ENCODE assay signal across 9 mouse cellular contexts in genomic region chr2:35269136-35269535, GRCm38 (mm10). TPM values are rescaled to one million over a fixed set of nuclear protein-coding genes. Genes with fewer than 3 reads are reported as not detected.
DNase-seq lines count a peak whose midpoint lies in the region; ATAC-seq and TF ChIP-seq lines count a peak whose summit lies in the region.
"Had no signal": no experiment of that assay in that cellular context is flagged by ENCODE, and none has a peak within 500 bp of the region (broad histone marks: within the 10 kb centered on the region; RNA-seq: fewer than 3 reads in every experiment).

No protein-coding gene starts in this region.

- H3K4me1 ChIP-seq in heart, embryonic 14.5 days (ENCODE audit: control insufficient read depth in 2 of 2, insufficient read depth in 2 of 2, low read length in 2 of 2): peaks cover 73 to 90% of the 10 kb centered on the region in 2 experiments
- H3K4me1 ChIP-seq in lung, embryonic 16.5 days (replicated peaks; ENCODE audit: control insufficient read depth, insufficient read depth, low read length): peaks cover 60% of the 10 kb centered on the region
- peaks cover 86% of the 10 kb centered on the region for H3K4me1 ChIP-seq in embryonic facial prominence, embryonic 14.5 days (ENCODE audit: control insufficient read depth, insufficient read depth, low read length)
- peaks cover 40% of the 10 kb centered on the region for H3K4me1 ChIP-seq in stomach, postnatal 0 days (replicated peaks; ENCODE audit: control insufficient read depth, insufficient read depth)

- H3K4me2 ChIP-seq in heart, embryonic 14.5 days (ENCODE audit: low read length): no peak overlapping the region
- H3K4me2 ChIP-seq in lung, embryonic 16.5 days (ENCODE audit: low read depth, low read length): no peak overlapping the region
- H3K4me2 ChIP-seq in embryonic facial prominence, embryonic 14.5 days (ENCODE audit: low read depth, low read length): no peak overlapping the region
- no peak overlapping the region for H3K4me2 ChIP-seq in stomach, postnatal 0 days (replicated peaks; ENCODE audit: low read depth)

- no peaks in the 10 kb centered on the region for H3K27me3 ChIP-seq in heart, embryonic 14.5 days (ENCODE audit: control insufficient read depth, insufficient read depth, low read length)
- no peaks in the 10 kb centered on the region for H3K27me3 ChIP-seq in lung, embryonic 16.5 days (ENCODE audit: control insufficient read depth, insufficient read depth, low read depth, low read length)
- no peaks in the 10 kb centered on the region for H3K27me3 ChIP-seq in embryonic facial prominence, embryonic 14.5 days (replicated peaks; ENCODE audit: control insufficient read depth, insufficient read depth, low read length)
- H3K27me3 ChIP-seq in stomach, postnatal 0 days (ENCODE audit: control insufficient read depth, insufficient read depth, low read length): no peaks in the 10 kb centered on the region

- DNase-seq in heart, adult 9 months (ENCODE audit: low spot score in 2 of 2): no peak
- no peak for DNase-seq in lung, postnatal 4 days
- DNase-seq in embryonic facial prominence, embryonic 14.5 days (ENCODE audit: low spot score): no peak
- DNase-seq in stomach, postnatal 0 days (ENCODE audit: low spot score): no peak
- no peak for DNase-seq in urinary bladder, postnatal 14 days (ENCODE audit: low spot score)
- DNase-seq: liver, postnatal 0 days had no signal

- no peak overlapping the region for H3K4me3 ChIP-seq in heart, embryonic 14.5 days (ENCODE audit: control insufficient read depth in 1 of 2, insufficient read depth in 1 of 2, low read depth in 1 of 2, low read length in 2 of 2)
- no peak overlapping the region for H3K4me3 ChIP-seq in lung, embryonic 16.5 days (ENCODE audit: low read length)
- no peak overlapping the region for H3K4me3 ChIP-seq in embryonic facial prominence, embryonic 14.5 days (ENCODE audit: low read depth, low read length)
- H3K4me3 ChIP-seq in stomach, postnatal 0 days (ENCODE audit: low read depth, low read length): no peak overlapping the region

- H3K9ac ChIP-seq in heart, embryonic 14.5 days (ENCODE audit: low read length): no peak overlapping the region
- no peak overlapping the region for H3K9ac ChIP-seq in lung, embryonic 16.5 days (ENCODE audit: low read length)
- no peak overlapping the region for H3K9ac ChIP-seq in embryonic facial prominence, embryonic 14.5 days (ENCODE audit: low read depth, low read length)
- no peak overlapping the region for H3K9ac ChIP-seq in stomach, postnatal 0 days (ENCODE audit: low read length)
- H3K9ac ChIP-seq: liver, postnatal 0 days had no signal

- TF ChIP-seq CTCF in stomach, postnatal 0 days (IDR thresholded peaks at IDR 0.05; ENCODE audit: low read depth): no peak

- ATAC-seq in heart, embryonic 14.5 days (ENCODE audit: insufficient number of reproducible peaks, insufficient read depth, low FRiP score, low read depth): no peak
- ATAC-seq in lung, embryonic 16.5 days (ENCODE audit: low read depth): no peak
- no peak for ATAC-seq in embryonic facial prominence, embryonic 14.5 days (ENCODE audit: low read depth)
- peak; percentile 10; the same call in 1 of the 2 replicates for ATAC-seq in stomach, postnatal 0 days (ENCODE audit: low FRiP score, low TSS enrichment)
- ATAC-seq: forebrain, embryonic 16.5 days; liver, postnatal 0 days had no signal

- H3K36me3 ChIP-seq in heart, embryonic 14.5 days (ENCODE audit: control insufficient read depth, insufficient read depth, low read length): 0 out of 2 replicates have a peak, but pooled peaks cover 2% of the 10 kb centered on the region
- H3K36me3 ChIP-seq in lung, embryonic 16.5 days (ENCODE audit: control insufficient read depth, insufficient read depth, low read length): no peaks in the 10 kb centered on the region
- H3K36me3 ChIP-seq in embryonic facial prominence, embryonic 14.5 days (ENCODE audit: control insufficient read depth, insufficient read depth, low read length): no peaks in the 10 kb centered on the region
- no peaks in the 10 kb centered on the region for H3K36me3 ChIP-seq in stomach, postnatal 0 days (ENCODE audit: control insufficient read depth, insufficient read depth, low read length)

- no peak for TF ChIP-seq EP300 in stomach, postnatal 0 days (optimal IDR thresholded peaks at IDR 0.05)

- H3K27ac ChIP-seq in heart, embryonic 14.5 days (replicated peaks in 1 of 2; ENCODE audit: control insufficient read depth in 1 of 2, insufficient read depth in 1 of 2, low read depth in 2 of 2, low read length in 2 of 2): peak overlapping the region; percentile 91; a peak in 3 of 4 replicates
- H3K27ac ChIP-seq in lung, embryonic 16.5 days (ENCODE audit: low read length): peak overlapping the region; percentile 97
- H3K27ac ChIP-seq in embryonic facial prominence, embryonic 14.5 days (replicated peaks; ENCODE audit: low read depth, low read length): 0 out of 2 replicates have a peak overlapping the region, but pooled peaks have one; percentile 63
- H3K27ac ChIP-seq in stomach, postnatal 0 days (replicated peaks): peak overlapping the region; percentile 95

- no peaks in the 10 kb centered on the region for H3K9me3 ChIP-seq in heart, embryonic 14.5 days (ENCODE audit: control insufficient read depth, low read length)
- H3K9me3 ChIP-seq in lung, embryonic 16.5 days (ENCODE audit: control insufficient read depth, low read length): no peaks in the 10 kb centered on the region
- no peaks in the 10 kb centered on the region for H3K9me3 ChIP-seq in embryonic facial prominence, embryonic 14.5 days (ENCODE audit: control insufficient read depth, low read length)
- H3K9me3 ChIP-seq in stomach, postnatal 0 days (ENCODE audit: control insufficient read depth, low read length): no peaks in the 10 kb centered on the region

- 86% methylated on average over 6 of the region's 6 CpGs for WGBS in heart, embryonic 14.5 days
- WGBS in lung, embryonic 16.5 days: 77% methylated on average over 6 of the region's 6 CpGs
- 82% methylated on average over 6 of the region's 6 CpGs for WGBS in embryonic facial prominence, embryonic 14.5 days
- 65% methylated on average over 6 of the region's 6 CpGs for WGBS in stomach, postnatal 0 days

RNA-seq across cellular contexts. Expression of gene Gsn, which starts 13.0 kb away (rescaled TPM):
- 328 and 342 TPM in 2 replicates for polyA plus RNA-seq in heart, embryonic 14.5 days (2014; fragmentation: Nextera tagmentation; extraction: Ambion mirVana)
- 241 and 277 TPM in 2 replicates for polyA plus RNA-seq in lung, embryonic 16.5 days (2015; fragmentation: Nextera tagmentation; extraction: Ambion mirVana)
- 359 and 397 TPM in 2 replicates for polyA plus RNA-seq in embryonic facial prominence, embryonic 14.5 days (2014; fragmentation: Nextera tagmentation; extraction: Ambion mirVana)
- 398 and 433 TPM in 2 replicates for polyA plus RNA-seq in stomach, postnatal 0 days (2015; fragmentation: Nextera tagmentation; extraction: Ambion mirVana)
